Mouse (Mus musculus) limb, embryonic 11.5 days (tissue): Measurements from ENCODE around the gene Adcy4. TPM values are rescaled to one million over a fixed set of nuclear protein-coding genes. Genes with fewer than 3 reads are reported as not detected.

ENCODE experiments used
- ATAC-seq: fragments of 200-750 bp; cut with Nextera tagmentation; 2 replicates; pipeline ENCODE4 v1.8.0; 2017; ENCODE audit warnings: low read depth; ENCODE audit not compliant: insufficient number of reproducible peaks, low FRiP score, low TSS enrichment
- DNase-seq: peaks from one replicate; pipeline ENCODE4 v3.0.0-alpha.2; 2015; ENCODE audit warnings: low spot score
- H3K27ac ChIP-seq: fragments of 300-500 bp; sonication (generic); replicated peaks from 2 replicates; pipeline ENCODE4 v1.5.1; 2014; ENCODE audit warnings: low read depth, mild to moderate bottlenecking, low read length
- H3K27me3 ChIP-seq: fragments of 300-500 bp; sonication (generic); 2 replicates; pipeline ENCODE4 v1.6.1; 2014; ENCODE audit warnings: mild to moderate bottlenecking, low read length, mixed read lengths; ENCODE audit not compliant: control insufficient read depth, insufficient read depth
- H3K36me3 ChIP-seq: fragments of 300-500 bp; sonication (generic); 2 replicates; pipeline ENCODE4 v1.6.1; 2014; ENCODE audit warnings: mild to moderate bottlenecking, low read length, moderate library complexity, mixed read lengths; ENCODE audit not compliant: control insufficient read depth, insufficient read depth
- H3K4me1 ChIP-seq: fragments of 300-500 bp; sonication (generic); 2 replicates; pipeline ENCODE4 v1.6.1; 2014; ENCODE audit warnings: low read length, mixed read lengths; ENCODE audit not compliant: control insufficient read depth, insufficient read depth
- H3K4me2 ChIP-seq: fragments of 300-500 bp; sonication (generic); 2 replicates; pipeline ENCODE4 v1.6.1; 2014; ENCODE audit warnings: low read depth, mild to moderate bottlenecking, moderate library complexity; ENCODE audit not compliant: severe bottlenecking
- H3K4me3 ChIP-seq: fragments of 300-500 bp; sonication (generic); 2 replicates; pipeline ENCODE4 v1.5.1; 2014; ENCODE audit warnings: low read depth, low read length
- H3K9ac ChIP-seq: fragments of 300-500 bp; sonication (generic); 2 replicates; pipeline ENCODE4 v1.6.1; 2014; ENCODE audit warnings: mild to moderate bottlenecking, low read length
- H3K9me3 ChIP-seq: fragments of 300-500 bp; sonication (generic); 2 replicates; pipeline ENCODE4 v1.6.1; 2016; ENCODE audit warnings: low read length; ENCODE audit not compliant: control insufficient read depth
- WGBS: fragments of 180-500 bp; shearing (Covaris S2); extraction: QIAGEN DNeasy Blood & Tissue Kit; methylation state at CpG from one replicate; pipeline ENCODE4 v1.1.7; 2014; 5-methylcytosine and 5-hydroxymethylcytosine counted together
- polyA plus RNA-seq: library from polyadenylated mRNA; unstranded; fragments of >200 nt; fragmentation: Nextera tagmentation; extraction: Ambion mirVana; gene quantifications from 2 replicates; pipeline ENCODE4 v1.2.1, GENCODE M21; 2014

Gene Adcy4
- polyA plus RNA-seq, 1 experiment from 2014 or later, result 13.2 TPM

DNA sequence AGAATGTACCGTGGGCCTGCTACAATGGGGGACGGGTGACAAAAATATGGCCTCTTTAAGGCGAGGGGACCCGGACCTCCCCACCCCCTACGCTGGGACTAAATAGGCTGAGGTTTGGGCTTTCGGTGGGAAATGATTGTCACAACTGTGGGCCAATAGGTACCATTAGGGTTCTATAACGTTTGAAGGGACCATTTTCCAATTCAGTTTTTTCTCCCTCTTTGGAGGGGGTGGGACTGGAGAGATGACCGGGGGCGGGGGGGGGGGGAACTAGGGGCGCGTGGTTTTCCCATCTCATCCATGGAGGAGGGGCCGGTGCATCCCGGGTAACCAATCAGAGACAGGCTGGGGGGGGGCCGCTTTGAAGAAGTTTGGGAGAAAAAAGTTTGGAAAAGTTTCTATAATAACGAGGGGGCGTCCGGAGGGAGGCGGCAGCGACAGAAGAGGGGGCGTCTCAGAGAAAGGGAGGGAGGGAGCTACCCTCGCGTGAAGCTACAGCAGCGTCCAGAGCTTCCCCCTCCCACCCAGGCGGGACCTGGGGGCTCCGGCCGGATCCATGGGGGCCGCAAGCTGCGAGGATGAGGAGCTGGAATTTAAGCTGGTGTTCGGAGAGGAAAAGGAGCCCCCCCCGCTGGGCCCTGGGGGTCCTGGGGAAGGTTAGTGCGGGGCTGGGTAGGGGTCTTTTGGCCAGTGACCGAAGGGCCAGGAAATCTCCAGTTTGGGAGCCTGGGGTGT, 40.8 kb upstream of the Adcy4 start:
- 1% methylated on average over 32 of the region's 32 CpGs for WGBS
- Histone ChIP-seq H3K4me2 (peak overlapping the region; percentile 95), H3K9me3 (no peaks in the 10 kb centered on the region), H3K4me3 (peak overlapping the region; percentile 96), H3K27ac (peak overlapping the region; percentile 100), H3K9ac (peak overlapping the region; percentile 97), H3K36me3 (peaks cover 4% of the 10 kb centered on the region; the same call in 1 of the 2 replicates), H3K4me1 (peaks cover 23% of the 10 kb centered on the region), H3K27me3 (no peaks in the 10 kb centered on the region)
- ATAC-seq (peak; percentile 21; the same call in 1 of the 2 replicates), DNase-seq (peak; percentile 76)

DNA sequence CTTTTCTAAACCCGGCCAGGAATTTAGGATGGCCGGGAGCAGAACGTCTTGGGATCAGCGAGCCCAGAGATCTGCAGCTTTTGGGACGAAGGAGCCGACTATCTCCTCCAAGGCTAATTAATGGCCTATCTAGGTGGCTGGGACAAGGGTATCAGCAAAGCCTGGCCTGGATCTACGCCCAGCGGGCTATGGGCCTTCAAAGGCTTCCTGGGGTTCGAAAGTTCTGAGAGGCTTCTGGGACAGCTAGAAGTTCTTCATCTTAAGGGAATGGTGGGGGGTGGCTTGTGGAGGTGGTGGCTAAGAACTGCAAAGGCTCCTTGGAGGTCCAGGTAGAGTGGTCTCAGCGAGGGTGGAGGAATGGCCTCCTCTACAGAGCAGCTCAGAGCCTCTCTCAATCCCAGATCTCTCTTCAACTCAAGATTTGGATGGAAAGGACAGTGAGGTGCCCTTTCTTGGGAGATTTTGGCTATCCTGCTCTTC, 40.1 kb upstream of the Adcy4 start:
- no peaks in the 10 kb centered on the region for H3K27me3 ChIP-seq
- 0 out of 2 replicates have a peak, but pooled peaks cover 3% of the 10 kb centered on the region for H3K36me3 ChIP-seq
- ATAC-seq (no peak), DNase-seq (no peak)
- peak overlapping the region; percentile 95 for H3K4me2 ChIP-seq
- H3K4me1 ChIP-seq, result peaks cover 23% of the 10 kb centered on the region
- no peaks in the 10 kb centered on the region for H3K9me3 ChIP-seq
- H3K9ac ChIP-seq, result peak overlapping the region; percentile 72
- under 1% methylated on average over 10 of the region's 10 CpGs for WGBS
- peak overlapping the region; percentile 100 for H3K27ac ChIP-seq
- peak overlapping the region; percentile 96 for H3K4me3 ChIP-seq

DNA sequence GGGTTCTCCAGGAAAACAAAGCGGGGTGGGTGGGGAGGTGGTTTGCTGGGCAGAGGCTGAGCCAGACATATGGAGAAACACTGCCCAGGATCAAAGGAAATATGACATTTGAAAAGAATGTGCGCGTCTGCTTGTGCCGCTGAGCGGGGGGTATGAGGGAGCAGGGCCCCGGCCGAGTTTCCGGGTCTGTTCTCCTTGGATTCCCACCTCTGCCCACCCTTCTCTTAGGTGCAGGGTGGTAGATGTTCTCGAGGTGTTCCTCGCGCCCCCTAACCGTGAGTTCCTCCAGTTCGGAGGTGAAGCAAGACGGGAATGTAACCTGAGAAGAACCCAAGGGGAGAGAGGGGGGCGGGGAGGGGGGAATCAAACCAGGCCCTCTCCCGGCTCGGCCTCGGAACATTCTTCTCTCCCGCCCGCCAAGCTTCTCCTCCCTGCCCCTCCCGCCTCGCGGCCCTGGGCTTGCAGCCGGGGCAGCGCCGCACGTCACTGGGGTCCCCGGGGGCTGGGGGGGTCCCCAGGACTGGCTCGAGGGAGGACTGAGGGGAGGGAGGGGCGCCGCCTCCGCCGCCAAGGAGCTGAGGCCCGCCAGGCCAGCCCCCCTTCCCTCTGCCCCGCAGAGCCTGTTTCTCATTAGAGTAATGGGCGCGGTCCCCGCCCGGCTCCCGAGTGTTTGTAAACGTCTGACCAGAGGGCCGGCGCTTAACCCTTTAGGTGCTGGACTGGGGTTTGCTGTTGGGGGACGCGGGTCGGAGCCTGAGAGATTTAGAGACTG, 39.3 kb upstream of the Adcy4 start, which contains the start of gene Nfatc4:
Nfatc4 (plus strand) TSS at position 154 of the 772 bp plus-strand sequence.
- WGBS, result under 1% methylated on average over 40 of the region's 46 CpGs
- Histone ChIP-seq H3K9ac (peak within 1 kb of the TSS; percentile 72), H3K4me3 (peak within 1 kb of the TSS; percentile 96), H3K4me1 (peaks cover 21% of the 10 kb centered on the region), H3K27ac (peak within 1 kb of the TSS; percentile 100), H3K27me3 (no peaks in the 10 kb centered on the region), H3K4me2 (peak within 1 kb of the TSS; percentile 95), H3K36me3 (no peaks in the 10 kb centered on the region), H3K9me3 (no peaks in the 10 kb centered on the region)
- DNase-seq (peak; percentile 99), ATAC-seq (peak; percentile 90)

DNA sequence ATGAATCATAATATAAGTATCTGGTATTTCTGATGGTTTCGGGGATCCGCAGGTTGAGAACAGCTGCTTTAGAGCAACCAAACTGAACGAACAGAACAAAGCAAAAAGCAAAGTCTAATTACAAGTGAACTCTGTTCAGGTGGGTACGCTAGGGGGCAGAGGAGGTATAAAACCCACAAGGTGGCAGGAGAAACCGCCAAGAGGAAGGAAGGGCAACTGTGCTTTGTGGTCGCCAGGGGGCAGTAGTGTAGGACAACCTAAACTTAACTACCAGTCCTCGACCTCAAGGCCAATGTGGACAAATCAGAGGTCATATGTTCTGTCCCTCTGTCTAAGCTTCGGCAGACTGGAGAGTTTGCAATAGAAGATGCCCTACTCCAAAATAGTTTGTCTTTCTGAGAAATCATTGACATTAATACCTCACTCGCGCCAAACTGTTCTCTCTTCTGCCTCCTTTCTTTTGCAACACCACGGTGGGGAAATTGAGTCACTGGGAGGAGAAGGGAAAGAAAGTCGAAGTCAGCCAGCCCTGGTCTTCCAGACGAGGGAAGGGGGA, 38.6 kb upstream of the Adcy4 start:
- Histone ChIP-seq H3K27me3 (no peaks in the 10 kb centered on the region), H3K9me3 (no peaks in the 10 kb centered on the region), H3K4me3 (peak overlapping the region; percentile 96), H3K27ac (peak overlapping the region; percentile 100), H3K4me1 (peaks cover 15% of the 10 kb centered on the region), H3K36me3 (no peaks in the 10 kb centered on the region), H3K4me2 (peak overlapping the region; percentile 95), H3K9ac (peak overlapping the region; percentile 19; the same call in 1 of the 2 replicates)
- DNase-seq (peak; percentile 93), ATAC-seq (no peak)
- 4% methylated on average over 13 of the region's 13 CpGs for WGBS

DNA sequence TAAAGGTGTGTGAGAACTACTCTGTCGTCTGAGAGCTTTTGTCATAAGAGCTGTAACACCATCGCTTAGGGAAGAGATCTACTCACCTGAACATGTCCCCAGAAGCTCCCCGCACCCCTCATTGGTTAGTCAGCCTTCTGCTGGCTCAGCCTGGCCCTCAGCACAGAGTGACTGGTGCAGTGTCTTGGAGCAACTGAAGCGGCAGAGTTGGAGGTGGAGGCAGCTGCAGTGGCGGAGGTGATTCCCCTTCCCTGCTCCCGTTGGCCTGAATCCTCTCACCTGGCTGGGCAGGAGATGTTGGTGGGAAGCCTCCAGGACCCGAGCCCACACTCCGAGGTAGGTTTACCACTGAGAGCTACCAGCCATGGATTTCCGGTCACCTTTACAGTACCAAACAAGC, 36.7 kb upstream of the Adcy4 start:
- Histone ChIP-seq H3K4me3 (no peak overlapping the region), H3K27me3 (no peaks in the 10 kb centered on the region), H3K9ac (no peak overlapping the region), H3K36me3 (no peaks in the 10 kb centered on the region), H3K9me3 (no peaks in the 10 kb centered on the region), H3K4me2 (no peak overlapping the region), H3K27ac (no peak overlapping the region), H3K4me1 (0 out of 2 replicates have a peak, but pooled peaks cover 5% of the 10 kb centered on the region)
- WGBS, result 88% methylated on average over 9 of the region's 9 CpGs
- DNase-seq (no peak), ATAC-seq (no peak)

DNA sequence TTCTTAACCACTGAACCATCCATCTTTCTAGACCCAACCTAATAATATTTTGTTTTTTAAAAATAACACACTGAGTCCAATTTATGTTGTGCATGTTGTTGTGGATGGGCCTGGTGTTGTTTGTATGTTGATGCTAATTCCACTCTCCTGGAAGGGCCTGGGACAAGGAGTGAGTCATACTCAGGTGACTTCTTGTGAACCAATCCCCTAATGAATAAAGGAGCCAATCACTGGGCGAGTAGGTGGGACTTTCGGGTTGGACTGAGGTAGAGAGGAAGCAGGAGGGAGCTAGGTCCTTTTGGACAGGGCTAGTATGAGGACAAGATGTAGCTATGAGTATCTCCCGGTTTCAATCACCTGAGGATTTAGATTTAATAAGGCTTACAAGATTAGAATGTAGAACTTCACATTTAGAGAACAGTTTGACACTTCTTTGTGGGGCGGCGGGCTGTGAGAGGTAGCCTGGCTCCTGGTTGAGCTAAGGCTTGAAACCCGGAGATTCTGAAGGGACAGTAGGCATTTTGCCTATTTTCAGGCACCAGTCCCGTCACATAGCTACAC, 36.0 kb upstream of the Adcy4 start:
- Histone ChIP-seq H3K27me3 (no peaks in the 10 kb centered on the region), H3K36me3 (no peaks in the 10 kb centered on the region), H3K9me3 (no peaks in the 10 kb centered on the region), H3K4me2 (no peak overlapping the region), H3K9ac (no peak overlapping the region), H3K4me3 (no peak overlapping the region), H3K4me1 (0 out of 2 replicates have a peak, but pooled peaks cover 5% of the 10 kb centered on the region), H3K27ac (no peak overlapping the region)
- ATAC-seq, result no peak
- 83% methylated on average over 7 of the region's 7 CpGs for WGBS
- no peak for DNase-seq

DNA sequence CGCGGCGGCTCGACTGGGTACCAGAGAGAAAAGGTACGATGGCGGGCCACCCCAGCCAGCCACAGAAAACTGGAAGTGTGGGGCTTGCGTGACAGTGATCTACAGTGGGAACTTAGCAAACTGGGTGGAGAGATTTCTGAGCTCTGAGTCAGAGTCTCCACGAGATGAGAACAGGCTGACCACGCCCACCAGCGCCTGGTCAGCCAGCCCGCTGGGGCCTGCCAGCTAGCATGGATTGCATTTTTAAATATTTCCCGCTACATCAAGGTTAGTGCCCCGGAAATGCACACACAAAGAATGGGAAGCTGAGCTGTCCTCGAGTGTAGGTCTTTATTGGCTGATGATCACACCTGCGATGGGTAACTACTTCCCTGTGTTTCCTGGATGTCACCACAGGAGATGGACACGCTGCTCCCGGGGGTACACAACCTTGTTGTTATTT, 31.4 kb upstream of the Adcy4 start:
- 29% methylated on average over 17 of the region's 17 CpGs for WGBS
- DNase-seq (peak; percentile 47), ATAC-seq (no peak)
- H3K9ac ChIP-seq, result peak overlapping the region; percentile 28; the same call in 1 of the 2 replicates
- peak overlapping the region; percentile 56 for H3K4me2 ChIP-seq
- no peak overlapping the region for H3K27ac ChIP-seq
- no peaks in the 10 kb centered on the region for H3K36me3 ChIP-seq
- peak overlapping the region; percentile 42 for H3K4me3 ChIP-seq
- no peaks in the 10 kb centered on the region for H3K9me3 ChIP-seq
- H3K27me3 ChIP-seq, result no peaks in the 10 kb centered on the region
- no peaks in the 10 kb centered on the region for H3K4me1 ChIP-seq

DNA sequence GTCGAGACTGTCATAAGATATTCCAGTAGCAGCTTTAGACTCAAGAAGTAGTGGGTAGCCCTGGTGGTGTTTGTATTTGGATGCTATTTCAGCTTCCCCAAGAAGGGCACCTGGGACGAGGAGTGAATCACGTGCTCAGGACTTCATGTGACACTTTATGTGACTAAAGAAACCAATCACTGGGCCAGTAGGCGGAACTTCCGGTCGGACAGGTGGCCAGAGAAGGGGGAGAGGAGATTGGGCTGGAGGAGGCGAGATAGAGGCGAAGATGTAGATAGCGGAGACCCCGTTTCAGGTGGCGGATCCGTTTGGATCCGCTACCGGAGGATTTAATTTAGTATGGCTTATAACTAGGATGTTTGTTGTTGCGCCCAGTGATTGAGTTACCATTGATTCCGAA, 31.0 kb upstream of the Adcy4 start:
- 22% methylated on average over 16 of the region's 16 CpGs for WGBS
- no peak overlapping the region for H3K27ac ChIP-seq
- no peak for ATAC-seq

More for the DNA sequence above, 31.0 kb upstream of the Adcy4 start:
- Histone ChIP-seq H3K4me3 (peak overlapping the region; percentile 42), H3K27me3 (no peaks in the 10 kb centered on the region), H3K4me1 (no peaks in the 10 kb centered on the region), H3K4me2 (peak overlapping the region; percentile 56), H3K9me3 (no peaks in the 10 kb centered on the region), H3K36me3 (no peaks in the 10 kb centered on the region), H3K9ac (peak overlapping the region; percentile 28; the same call in 1 of the 2 replicates)
- DNase-seq, result peak; percentile 83
